Mouse (Mus musculus) layer of hippocampus, postnatal 25 days (tissue): ENCODE data around the gene Thsd4. TPM values are rescaled to one million over a fixed set of nuclear protein-coding genes. Genes with fewer than 3 reads are reported as not detected.
A peak's percentile ranks its signal among the peaks of the same experiment; 100 is the strongest.

Experiments
- DNase-seq, 2 experiments: peaks; one replicate each; pipeline ENCODE4 v3.0.0; 2022; ENCODE audit warnings: mixed read lengths in 2 of 2, low spot score in 1 of 2; ENCODE audit errors: extremely low spot score in 1 of 2
- total RNA-seq, 2 experiments: library from RNA; stranded (reverse); gene quantifications; 2 replicates each; pipeline ENCODE4 v1.2.3; 2021

Thsd4 gene
- total RNA-seq, 2 experiments from 2014 or later: 23.5 to 24.6 TPM

DNA sequence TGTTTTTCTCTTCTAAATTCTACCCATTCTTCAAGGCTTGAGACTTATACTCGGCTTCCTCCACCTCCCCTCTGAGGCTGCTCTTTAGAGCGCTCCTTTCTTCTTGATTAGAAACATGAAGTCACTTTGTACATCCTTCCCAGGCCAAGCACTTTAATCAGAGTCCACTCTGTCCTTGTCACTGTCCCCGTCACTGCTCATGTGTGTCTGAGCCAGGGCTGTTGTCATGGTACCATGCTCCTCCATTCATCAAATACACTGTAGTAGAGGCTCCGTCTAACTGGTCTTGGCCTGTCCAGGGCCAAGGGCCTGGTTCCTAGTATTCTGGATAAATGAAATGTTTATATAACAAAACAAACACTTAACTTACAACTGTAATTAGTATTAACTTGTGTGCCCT is 494.6 kb downstream of the Thsd4 start:
- DNase-seq: no peak

DNA sequence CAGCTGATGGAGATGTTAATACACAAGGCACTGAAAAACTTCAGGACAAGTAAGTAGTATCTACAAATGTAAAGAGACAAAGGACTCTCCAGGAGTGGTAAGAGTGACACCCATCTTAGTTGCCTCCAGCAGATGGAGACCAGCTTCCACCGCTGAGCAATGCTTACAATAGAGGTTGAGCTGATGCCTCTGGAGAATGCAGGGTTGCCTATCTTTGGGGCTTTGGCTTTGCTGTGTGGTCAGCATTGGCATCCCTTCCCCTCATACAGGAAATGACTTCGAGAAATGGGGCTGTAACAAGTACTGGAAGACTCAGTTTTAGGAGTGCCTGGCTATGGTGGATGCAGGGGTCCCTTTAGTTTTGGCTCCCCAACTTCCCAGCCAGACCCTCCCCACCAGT is 495.1 kb downstream of the Thsd4 start:
- no peak for DNase-seq

DNA sequence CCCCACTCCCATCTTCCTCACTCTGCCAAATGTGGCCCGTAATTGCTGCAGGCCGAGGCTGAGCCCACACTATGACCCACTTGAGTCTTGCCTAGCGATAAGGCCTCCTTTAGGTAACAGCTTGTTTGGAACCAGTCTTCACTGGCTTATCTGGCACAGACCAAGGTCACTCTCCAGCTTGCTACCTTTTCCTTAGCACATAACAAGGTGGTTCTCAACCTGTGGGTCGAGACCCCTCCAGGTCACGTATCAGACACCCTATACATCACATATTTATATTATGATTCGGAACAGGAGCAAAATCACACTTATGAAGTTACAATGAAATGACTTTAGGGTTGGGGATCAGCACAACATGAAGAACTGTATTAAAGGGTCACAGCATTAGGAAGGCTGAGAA is 495.9 kb downstream of the Thsd4 start:
- no peak for DNase-seq

DNA sequence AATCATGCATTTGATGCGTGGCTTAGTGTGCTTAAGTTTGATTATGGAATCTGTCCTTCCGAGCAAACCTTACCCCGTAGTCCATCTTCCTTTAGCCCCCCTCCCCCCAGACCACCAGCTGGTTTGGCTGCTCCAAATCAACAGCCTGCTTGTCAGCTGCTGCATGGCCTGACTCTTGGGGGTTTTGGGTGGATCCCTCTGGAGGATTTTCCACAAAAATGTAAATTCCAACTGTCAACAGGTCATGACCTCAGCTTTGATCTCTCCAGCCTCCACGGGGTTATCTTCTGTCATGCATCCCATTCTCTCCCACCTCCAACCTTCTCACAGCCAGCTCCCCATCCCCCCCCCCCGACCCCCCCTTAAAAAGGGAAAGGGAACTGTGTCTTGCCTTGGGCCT is 496.9 kb downstream of the Thsd4 start:
- no peak for DNase-seq

DNA sequence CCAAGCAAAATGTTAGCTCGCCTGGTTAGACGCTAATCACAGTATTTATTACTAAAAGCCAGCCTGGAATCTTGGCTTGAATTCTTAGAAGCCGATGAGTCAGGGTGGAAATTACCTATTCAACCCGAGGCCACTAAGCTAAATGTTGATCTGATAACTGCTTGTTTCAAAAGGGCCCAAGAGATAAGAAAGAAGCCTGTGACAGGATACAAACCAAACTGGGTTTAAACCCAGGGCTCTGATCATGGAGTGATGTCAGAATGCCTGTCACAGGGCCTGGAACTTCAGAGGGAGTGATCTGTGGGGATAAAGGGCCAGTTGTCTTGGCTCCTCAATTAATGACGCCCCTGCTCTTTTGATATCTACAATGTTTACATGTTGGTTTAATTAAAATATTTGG is 497.3 kb downstream of the Thsd4 start:
- no peak for DNase-seq

DNA sequence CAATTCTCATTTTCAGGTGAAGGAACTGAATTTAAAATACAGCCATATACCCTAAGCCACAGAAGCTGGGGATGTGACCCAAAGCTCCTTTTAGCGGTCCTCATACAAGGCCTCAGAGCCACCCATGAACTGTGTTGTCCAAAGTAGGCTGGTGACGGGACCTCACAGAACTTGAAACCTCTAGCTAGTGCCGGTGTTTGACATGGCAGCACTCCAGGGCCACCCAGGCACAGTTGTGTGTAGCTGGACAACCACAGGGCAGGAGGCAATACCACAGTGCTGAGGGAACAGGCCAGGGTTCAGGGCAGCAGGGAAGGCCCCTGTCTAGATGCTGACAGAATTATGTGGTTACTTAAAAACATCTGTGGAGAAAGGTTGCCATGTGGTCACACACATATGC is 499.5 kb downstream of the Thsd4 start:
- no peak for DNase-seq

DNA sequence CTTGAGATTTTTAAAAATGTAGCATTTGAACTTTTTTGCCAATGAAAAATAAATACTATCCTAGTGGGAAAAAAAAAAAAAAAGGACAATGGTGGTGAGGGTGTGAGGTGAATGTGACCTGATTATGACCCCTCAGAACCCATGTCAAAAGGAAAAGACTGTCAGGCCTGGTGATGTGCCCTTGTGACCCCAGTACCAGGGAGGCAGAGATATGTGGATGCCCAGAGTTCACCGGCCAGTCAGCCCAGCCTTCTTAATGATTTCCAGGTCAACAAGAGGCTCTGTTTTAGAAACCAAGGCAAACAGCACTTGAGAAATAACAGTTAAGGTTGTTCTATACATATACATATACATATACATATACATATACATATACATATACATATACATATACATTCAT is 501.4 kb downstream of the Thsd4 start:
- DNase-seq: no peak

DNA sequence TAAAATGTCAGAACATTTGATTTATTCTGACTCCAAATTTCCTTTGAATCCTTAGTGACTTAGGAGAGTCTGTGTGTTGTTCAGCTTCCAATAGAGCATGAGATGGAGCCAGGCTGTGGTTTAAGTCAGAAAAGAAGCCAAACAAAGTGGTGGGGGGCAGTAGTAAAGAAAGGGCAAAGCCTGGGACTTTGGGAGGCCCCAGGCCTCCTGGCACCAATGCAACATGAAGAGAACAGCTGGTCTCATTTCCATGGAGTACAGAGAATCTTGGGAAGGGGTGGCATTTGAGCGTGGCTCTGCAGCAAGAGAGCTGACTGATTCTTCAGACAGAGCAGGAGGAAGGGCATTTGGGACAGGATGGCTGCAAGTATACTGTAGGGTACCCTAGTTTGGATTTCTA is 511.6 kb downstream of the Thsd4 start:
- no peak for DNase-seq

DNA sequence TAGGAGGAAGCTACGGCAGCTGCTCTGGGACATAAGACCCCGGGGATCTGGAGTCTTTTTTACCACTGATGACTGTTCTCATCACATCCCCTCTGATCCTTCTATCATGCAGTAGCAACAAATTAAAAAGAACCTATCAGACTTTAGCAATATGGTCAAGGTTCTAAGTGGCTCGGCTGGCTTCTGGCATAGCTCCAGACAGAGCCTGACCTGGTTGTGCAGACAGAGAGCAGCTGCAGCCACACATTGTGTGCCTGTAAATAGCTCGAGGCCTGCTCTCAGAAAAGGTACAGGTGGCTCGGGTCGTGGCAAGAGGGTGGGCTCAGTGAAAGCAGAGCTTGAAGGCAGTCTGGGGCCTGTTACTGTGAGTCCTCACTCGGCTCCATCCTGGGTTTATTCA is 512.9 kb downstream of the Thsd4 start:
- no peak for DNase-seq

DNA sequence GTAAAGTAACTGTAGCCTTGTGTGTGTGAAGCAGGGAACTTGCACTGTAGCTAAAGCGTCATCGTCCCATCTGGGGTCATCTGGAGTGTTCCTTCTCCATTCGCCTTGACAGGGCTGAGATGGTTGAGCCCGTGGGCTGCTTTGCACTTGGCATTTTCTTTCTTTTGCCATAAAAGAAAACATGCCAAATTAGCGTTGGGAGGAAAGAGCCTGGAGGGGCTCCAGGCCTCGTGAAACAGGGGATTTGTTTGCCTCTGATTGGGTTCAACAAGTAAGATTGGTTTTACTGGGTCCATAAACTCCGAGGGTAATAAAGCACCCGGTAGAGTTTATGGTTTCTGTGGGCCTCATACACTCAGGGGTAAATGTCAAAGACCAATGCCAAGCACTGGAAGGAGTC is 519.5 kb downstream of the Thsd4 start:
- no peak for DNase-seq

DNA sequence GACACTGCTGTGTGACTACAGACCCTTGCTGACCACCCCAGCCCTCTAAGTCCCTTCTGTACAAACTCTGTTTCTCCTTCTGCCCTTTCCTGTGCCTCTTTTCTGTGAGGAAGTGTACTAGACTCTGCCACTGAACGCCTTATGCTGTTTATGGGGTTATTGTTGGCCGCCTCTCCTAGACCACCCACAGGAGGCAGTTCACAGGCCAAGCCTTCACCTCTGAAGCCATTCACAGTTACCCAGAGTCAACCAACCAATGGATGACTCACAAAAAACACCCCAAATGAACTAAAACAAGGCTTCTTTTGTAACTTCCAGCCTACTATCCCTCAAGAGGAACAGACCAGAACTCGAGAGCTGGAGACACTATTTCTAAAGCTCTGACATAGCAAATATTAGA is 520.4 kb downstream of the Thsd4 start:
- DNase-seq: no peak

DNA sequence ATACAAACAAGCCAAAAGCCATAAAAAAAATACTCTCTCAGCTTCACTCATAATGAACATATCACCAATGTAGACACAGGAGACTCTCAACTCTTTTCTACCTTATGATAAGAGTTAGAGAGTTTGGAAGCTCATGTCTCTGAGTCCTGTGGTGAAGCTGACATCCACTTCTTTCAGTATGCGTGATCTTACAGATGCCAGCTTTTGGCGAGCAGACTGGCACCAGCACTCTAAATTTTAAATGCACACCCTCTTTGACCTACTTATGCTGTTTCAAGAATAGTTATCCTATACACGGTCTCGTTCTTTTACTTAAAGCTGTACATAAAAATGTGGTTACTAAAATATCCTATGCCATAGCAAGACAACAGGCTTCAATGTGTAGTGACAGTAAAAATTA is 524.1 kb downstream of the Thsd4 start:
- DNase-seq: no peak

DNA sequence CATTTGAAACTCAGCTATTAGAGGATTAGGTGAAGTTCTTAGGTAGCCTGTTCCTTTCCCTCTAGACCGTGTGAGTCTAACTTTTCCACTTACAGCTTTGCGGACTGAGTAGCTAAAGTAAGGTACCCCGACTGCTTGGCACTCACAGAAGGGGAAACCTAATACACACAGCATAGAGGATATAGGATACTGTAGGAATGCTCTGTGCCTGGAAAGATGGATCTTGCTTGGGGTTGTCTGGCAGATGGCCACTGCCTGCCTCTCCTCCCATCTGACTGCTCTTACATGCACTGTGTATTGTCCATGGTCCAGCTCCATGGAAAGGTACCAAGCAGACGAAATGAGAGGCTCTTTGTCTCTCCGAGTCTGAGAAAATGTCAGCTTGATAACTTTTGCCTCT is 530.4 kb downstream of the Thsd4 start:
- no peak for DNase-seq

DNA sequence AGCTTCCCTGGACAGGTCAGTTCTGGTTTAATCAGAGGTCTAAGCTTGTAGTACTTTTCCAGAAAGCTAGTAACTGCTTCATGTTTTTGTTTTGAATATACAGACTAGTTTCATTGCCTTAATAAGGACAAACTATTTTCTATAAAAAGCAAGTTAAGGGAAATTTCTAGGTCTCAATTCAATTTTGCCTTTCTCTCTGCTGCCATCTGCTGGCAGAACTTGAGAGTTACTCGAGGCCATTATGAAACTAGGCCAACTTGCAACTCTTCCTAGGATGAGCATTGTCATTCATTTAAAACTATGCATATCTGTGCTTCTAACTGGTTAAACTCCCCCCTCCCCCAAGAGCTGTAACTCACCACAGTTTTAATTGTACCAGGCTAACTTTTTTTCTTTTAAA is 532.0 kb downstream of the Thsd4 start:
- peak; percentile 40 to 86 for DNase-seq

DNA sequence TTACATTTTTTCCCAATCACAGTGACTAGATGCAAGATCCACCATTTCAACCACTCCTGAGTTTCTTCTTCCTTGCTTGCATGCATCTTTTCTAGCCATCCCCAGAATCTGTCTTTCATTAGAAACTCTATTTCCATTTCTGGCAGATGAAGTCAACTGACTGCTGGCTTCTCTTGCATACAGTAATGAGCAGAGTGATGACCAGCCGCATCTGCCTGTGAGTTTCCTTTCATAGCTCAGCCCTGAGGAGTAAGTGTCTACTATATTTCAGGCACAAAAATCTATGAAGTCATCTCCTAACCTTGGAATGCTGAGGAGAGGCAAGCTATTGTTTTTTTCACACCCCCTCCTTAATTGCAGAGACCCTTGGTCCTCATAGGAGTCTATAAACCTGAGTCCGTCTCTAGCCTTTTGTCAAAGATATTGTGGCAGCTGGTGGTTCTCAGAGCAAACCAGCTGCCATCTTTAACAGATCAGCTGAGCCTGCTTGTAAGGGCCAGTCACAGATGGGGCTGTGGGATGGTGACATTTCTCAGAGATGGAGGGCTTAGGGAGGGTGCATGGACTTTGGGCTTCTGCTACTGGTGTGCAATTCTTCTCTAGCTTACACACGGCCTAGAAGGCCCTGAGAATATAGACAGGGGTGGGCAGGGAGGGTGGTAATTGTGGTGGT is 535.8 kb downstream of the Thsd4 start:
- DNase-seq: no peak

DNA sequence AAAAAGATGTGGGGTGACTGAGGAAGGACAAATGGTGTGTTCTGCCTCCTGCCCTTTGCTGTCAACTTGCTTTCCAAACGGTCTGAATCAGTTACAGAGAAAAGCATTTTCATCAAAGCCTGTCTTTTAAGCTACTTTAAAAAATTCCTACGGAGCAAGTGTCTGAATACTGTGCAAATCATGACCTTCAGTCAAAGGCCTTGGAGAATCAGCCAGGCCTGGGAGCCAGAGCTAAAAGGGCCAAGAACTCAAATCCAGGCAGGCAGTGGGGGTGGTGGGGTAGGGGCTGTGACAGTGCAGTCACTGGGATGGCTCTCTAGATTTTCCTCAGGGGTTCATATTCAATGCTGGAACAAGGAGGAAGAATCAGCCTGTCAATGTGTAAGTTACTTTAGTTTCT is 540.7 kb downstream of the Thsd4 start:
- DNase-seq: no peak

DNA sequence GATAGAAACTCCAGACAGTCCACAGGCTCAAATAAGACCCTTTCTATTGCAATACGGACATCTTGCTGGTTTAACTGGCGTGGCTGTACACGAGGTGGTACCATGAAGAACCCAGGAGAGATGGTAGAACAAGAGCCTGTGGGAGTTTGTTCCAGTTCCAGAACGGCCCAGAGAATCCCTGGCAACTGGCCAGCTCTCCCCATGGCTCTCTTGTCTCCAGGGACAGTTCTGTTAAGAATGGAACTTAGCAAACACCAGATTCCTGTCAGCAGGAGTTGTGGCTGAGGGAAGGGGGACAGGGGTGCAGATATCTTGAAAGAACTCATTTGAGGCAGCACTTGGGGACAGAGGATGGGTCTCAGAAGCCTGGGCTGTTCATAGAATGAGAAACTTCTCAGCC is 550.6 kb downstream of the Thsd4 start:
- DNase-seq: no peak

DNA sequence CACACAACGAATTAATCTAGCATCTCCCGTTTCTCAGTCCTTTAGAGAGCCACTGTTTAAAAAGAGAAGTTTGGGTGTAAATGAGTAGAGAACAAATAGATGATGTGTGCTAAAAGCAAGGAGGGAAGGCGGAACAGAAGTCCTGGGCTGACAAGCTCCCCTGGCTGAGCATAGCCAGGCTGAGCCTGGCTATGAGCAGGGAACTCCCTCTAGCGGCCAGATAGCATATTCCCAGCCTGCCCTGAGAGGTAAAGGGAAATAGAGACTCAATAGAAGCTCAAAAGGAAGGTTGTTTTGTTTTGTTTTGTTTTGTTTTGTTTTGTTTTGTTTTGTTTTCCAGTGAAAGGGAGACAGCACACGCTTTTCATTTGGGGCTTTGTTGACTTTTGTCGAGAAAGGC is 552.5 kb downstream of the Thsd4 start:
- DNase-seq: peak in 1 of 2 experiments; percentile 63

DNA sequence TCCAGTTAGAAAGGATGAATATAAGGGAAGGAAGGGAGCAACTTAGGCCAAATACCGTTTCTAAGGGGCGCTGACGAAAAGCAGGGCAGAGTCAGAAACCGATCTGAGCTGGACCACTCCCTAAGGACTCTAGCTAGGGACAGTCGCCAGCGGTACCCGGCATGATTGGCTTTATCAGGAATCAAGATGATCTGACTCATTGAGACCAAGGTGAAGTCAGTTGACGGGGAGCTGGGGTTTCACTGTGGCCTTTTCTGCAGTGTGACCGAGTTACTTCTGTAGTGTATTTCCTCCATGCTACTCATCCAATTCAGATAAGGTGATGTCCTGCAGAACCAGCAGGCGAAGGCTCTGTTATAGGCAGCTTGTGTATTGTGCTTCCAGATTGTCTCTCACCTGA is 556.8 kb downstream of the Thsd4 start:
- DNase-seq: no peak

DNA sequence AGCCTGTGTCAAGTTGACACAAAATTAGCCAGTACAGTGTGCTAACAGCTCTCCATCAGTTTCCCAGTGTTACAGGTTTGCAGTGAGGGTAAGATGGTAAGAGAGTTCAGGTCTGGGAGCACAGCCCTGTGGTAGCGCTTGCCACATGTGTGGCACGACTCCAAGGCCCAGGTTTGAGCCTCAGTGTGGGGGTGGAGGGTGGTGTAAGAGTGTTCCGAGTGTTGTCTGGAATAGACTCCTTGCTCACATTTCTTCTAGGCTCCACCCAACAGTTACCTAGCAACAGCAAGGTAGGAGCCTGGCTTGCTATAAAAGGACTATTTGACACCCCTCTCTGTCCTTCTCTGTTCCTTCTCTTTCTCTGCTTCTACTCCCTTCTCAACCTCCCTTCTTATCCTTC is 557.5 kb downstream of the Thsd4 start:
- no peak for DNase-seq

DNA sequence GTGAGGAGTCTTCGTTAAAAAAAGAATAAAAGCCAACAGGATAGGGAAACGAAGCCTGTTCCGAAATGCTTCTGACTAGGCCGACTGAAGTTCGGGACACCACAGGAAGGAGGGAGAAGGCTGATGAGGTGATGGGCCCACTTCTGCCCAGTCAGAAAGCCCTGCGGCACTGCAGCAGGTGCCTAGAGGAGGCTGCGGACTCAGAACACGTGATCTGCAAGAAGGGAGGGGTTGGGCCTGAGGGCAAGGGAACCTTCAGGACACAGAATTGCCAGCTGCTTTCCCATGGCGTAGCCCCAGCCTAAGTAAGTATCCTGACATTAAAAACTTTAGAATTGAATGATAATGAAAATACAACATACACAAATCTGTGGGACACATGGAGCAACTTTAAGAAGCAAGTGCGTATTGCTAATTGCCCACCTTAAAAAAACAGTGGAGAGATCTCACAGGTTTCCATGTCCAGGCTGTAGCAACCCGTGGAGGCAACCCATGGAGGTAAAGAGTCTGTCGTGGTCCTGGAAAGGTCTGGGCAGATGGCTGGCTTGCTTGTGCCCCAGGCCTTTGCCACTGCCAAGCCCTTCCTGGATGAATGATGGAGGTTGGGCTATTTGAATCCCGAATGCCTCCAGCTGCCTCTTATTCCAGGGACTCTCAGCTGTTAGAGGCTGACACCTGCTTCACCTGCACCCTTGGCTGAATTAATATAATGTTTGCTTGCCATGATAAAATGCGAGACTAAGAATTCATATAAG is 560.5 kb downstream of the Thsd4 start:
- no peak for DNase-seq

DNA sequence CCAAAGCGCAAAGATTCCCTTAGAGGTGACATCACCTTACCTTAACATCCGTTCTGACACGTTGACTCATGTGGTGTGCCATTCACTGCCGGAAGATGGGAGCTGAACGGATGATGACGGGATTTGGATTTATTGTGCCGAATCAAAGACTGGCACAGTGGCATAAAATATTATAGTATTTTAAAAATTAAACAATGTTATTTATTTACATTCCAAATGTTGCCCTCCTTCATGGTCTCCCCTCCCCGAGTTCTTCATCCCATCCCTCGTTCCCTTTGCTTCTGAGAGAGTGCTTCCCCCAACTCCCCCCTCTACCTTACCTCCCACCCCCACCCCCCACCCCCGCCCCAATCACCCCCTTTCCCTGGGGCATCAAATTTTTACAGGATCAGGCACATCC is 561.3 kb downstream of the Thsd4 start, which contains the start of gene Nr2e3:
Gene Nr2e3, minus strand, starts transcription at position 101 of the 400 bp plus-strand sequence.
- DNase-seq: no peak
